Mouse (Mus musculus) neural tube, embryonic 14.5 days (tissue): ENCODE data around the gene Stra6l. TPM values are rescaled to one million over a fixed set of nuclear protein-coding genes. Genes with fewer than 3 reads are reported as not detected.

ENCODE experiments used
- ATAC-seq: fragments of 200-750 bp; cut with Nextera tagmentation; 2 replicates; pipeline ENCODE4 v1.8.0; 2017; ENCODE audit warnings: low read depth, mild to moderate bottlenecking, moderate TSS enrichment, moderate library complexity
- H3K27ac ChIP-seq: fragments of 300-500 bp; sonication (generic); 2 replicates; pipeline ENCODE4 v1.5.1; 2014; ENCODE audit warnings: low read depth, mild to moderate bottlenecking, control low read depth, low read length, moderate library complexity, mixed read lengths
- H3K27me3 ChIP-seq: fragments of 300-500 bp; sonication (generic); 2 replicates; pipeline ENCODE4 v1.6.1; 2014; ENCODE audit warnings: low read length; ENCODE audit not compliant: control insufficient read depth, insufficient read depth
- H3K36me3 ChIP-seq: fragments of 300-500 bp; sonication (generic); 2 replicates; pipeline ENCODE4 v1.6.1; 2014; ENCODE audit warnings: low read length, mixed read lengths; ENCODE audit not compliant: control insufficient read depth, insufficient read depth
- H3K4me1 ChIP-seq: fragments of 300-500 bp; sonication (generic); 2 replicates; pipeline ENCODE4 v1.6.1; 2014; ENCODE audit warnings: low read length; ENCODE audit not compliant: control insufficient read depth, insufficient read depth
- H3K4me2 ChIP-seq: fragments of 300-500 bp; sonication (generic); 2 replicates; pipeline ENCODE4 v1.6.1; 2014; ENCODE audit warnings: mild to moderate bottlenecking, low read depth, low read length, control low read depth
- H3K4me3 ChIP-seq: fragments of 300-500 bp; sonication (generic); 2 replicates; pipeline ENCODE4 v1.5.1; 2014; ENCODE audit warnings: low read depth, low read length, control low read depth, mixed read lengths
- H3K9ac ChIP-seq: fragments of 300-500 bp; sonication (generic); replicated peaks from 2 replicates; pipeline ENCODE4 v1.6.1; 2014; ENCODE audit warnings: low read depth, mild to moderate bottlenecking, control low read depth, low read length, mixed read lengths
- H3K9me3 ChIP-seq: fragments of 300-500 bp; sonication (generic); 2 replicates; pipeline ENCODE4 v1.6.1; 2016; ENCODE audit warnings: low read length; ENCODE audit not compliant: control insufficient read depth
- WGBS: fragments of 180-500 bp; shearing (Covaris S2); extraction: QIAGEN DNeasy Blood & Tissue Kit; methylation state at CpG from one replicate; pipeline ENCODE4 v1.1.7; 2014; 5-methylcytosine and 5-hydroxymethylcytosine counted together
- polyA plus RNA-seq: library from polyadenylated mRNA; unstranded; fragments of >200 nt; fragmentation: Nextera tagmentation; extraction: Ambion mirVana; gene quantifications from 2 replicates; pipeline ENCODE4 v1.2.1, GENCODE M21; 2014

Stra6l gene
- polyA plus RNA-seq, 1 experiment from 2014 or later, result 0.62 TPM

DNA sequence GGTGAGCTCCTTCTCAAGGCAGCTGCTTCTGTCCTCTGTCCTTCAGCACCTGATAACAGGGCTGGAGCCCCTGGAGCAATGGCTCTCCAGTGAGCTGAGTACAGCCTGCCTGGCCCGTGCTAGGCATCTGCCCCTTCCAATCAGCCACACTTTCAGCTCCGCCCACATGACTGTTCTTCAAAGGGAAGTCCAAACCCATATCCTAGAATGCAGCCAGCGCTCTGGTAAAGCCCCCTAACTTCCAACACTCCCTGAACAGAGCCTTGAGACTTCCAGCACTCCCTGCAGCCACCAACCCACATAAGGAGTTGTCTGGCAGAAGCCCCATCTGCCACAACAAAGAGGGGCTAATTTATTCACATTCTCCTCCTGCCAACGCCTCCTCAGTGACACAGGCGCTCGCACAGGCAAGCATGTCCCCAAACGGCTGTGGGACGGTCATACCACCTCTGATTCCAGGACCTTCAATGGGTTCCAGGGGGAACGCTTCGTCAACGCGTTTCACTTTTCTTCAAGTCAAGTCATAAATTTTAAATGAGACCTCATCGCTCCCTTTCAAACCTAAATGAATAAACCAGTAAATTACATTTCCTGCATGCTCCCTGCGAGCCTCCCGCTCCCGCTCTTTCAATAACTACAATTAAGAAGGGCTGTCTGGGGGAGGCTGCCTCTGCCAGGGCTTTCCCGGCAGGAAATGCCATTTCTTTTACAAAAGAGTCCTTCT, 29.1 kb upstream of the Stra6l start:
- 1% methylated on average over 17 of the region's 17 CpGs for WGBS
- peak overlapping the region; percentile 10; the same call in 1 of the 2 replicates for H3K4me3 ChIP-seq
- H3K36me3 ChIP-seq, result no peaks in the 10 kb centered on the region
- peak overlapping the region; percentile 84 for H3K27ac ChIP-seq
- peak overlapping the region; percentile 13 for H3K9ac ChIP-seq
- H3K9me3 ChIP-seq, result no peaks in the 10 kb centered on the region
- peaks cover 37% of the 10 kb centered on the region for H3K4me1 ChIP-seq
- peak; percentile 74 for ATAC-seq
- no peaks in the 10 kb centered on the region for H3K27me3 ChIP-seq
- peak overlapping the region; percentile 46 for H3K4me2 ChIP-seq

- no peak for ATAC-seq
- Histone ChIP-seq H3K9ac (no peak overlapping the region), H3K36me3 (no peaks in the 10 kb centered on the region), H3K27me3 (no peaks in the 10 kb centered on the region), H3K4me3 (no peak overlapping the region), H3K4me1 (peaks cover 40% of the 10 kb centered on the region), H3K4me2 (peak overlapping the region; percentile 46), H3K9me3 (no peaks in the 10 kb centered on the region), H3K27ac (peak overlapping the region; percentile 84)
- WGBS, result 36% methylated on average over 8 of the region's 8 CpGs
Measured at GRCm38 (mm10) chr4:45820074-45820830, 28.2 kb upstream of the Stra6l start.

- Histone ChIP-seq H3K4me1 (peaks cover 43% of the 10 kb centered on the region), H3K4me2 (no peak overlapping the region), H3K27ac (peak overlapping the region; percentile 66), H3K4me3 (no peak overlapping the region), H3K27me3 (peaks cover 4% of the 10 kb centered on the region; the same call in 1 of the 2 replicates), H3K9me3 (no peaks in the 10 kb centered on the region), H3K9ac (no peak overlapping the region), H3K36me3 (no peaks in the 10 kb centered on the region)
- ATAC-seq, result no peak
- WGBS, result 27% methylated on average over 3 of the region's 3 CpGs
Measured at GRCm38 (mm10) chr4:45821995-45822394, 26.5 kb upstream of the Stra6l start.

GRCm38 (mm10) chr4:45822781-45823575, 25.5 kb upstream of the Stra6l start:
- H3K9me3 ChIP-seq, result no peaks in the 10 kb centered on the region
- peaks cover 44% of the 10 kb centered on the region for H3K4me1 ChIP-seq
- H3K9ac ChIP-seq, result peak overlapping the region; percentile 60; the same call in 1 of the 2 replicates
- 13% methylated on average over 11 of the region's 11 CpGs for WGBS
- H3K36me3 ChIP-seq, result no peaks in the 10 kb centered on the region
- ATAC-seq, result no peak
- H3K4me3 ChIP-seq, result peak overlapping the region; percentile 59; the same call in 1 of the 2 replicates
- peak overlapping the region; percentile 95 for H3K27ac ChIP-seq
- H3K4me2 ChIP-seq, result peak overlapping the region; percentile 67
- H3K27me3 ChIP-seq, result peaks cover 4% of the 10 kb centered on the region; the same call in 1 of the 2 replicates

- peak; percentile 38 for ATAC-seq
- Histone ChIP-seq H3K4me1 (peaks cover 38% of the 10 kb centered on the region), H3K27me3 (peaks cover 4% of the 10 kb centered on the region; the same call in 1 of the 2 replicates), H3K4me2 (peak overlapping the region; percentile 67), H3K9ac (peak overlapping the region; percentile 60), H3K36me3 (no peaks in the 10 kb centered on the region), H3K27ac (peak overlapping the region; percentile 95), H3K9me3 (no peaks in the 10 kb centered on the region), H3K4me3 (peak overlapping the region; percentile 59)
- WGBS, result 6% methylated on average over 10 of the region's 10 CpGs
Measured at GRCm38 (mm10) chr4:45824049-45824760, 24.3 kb upstream of the Stra6l start.

DNA sequence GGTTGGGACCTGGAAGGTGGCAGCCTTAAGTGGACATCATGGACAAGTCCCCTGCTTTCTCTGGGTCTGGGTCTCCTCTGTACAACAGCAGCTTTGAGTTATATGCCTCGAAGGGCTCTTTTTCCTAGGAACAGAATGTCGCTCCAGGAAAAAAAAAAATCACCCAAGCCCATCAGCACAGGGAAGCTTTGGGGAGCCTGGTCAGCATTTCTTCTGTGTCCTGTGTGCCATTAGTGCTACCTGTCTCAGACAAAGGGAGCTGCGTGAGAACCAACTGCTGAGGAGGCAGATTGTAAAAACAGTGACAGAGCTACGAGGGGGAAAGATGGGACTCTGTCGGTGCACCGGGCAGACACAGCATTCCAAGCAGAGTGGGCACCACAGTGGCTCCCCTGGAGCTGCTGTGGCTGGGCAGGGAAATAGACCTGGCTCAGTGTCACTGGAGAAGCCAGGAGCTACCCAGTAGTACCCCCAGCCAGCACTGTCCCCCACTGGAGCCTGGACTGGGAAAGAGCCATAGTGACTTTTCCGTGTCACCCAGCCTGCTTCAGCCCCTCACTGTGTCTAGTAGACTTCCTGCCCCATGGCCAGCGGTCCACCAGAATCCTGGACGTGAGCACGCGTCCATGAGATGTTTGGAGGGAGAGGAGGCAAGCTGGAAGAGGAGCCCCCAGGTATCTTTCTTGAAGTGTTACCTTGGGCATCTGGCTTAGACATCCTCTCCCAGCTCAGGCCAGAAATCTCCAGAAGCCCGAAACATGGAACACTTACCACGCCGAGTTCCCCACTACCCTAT, 23.5 kb upstream of the Stra6l start:
- Histone ChIP-seq H3K4me3 (peak overlapping the region; percentile 59), H3K27me3 (peaks cover 4% of the 10 kb centered on the region; the same call in 1 of the 2 replicates), H3K4me2 (peak overlapping the region; percentile 67), H3K9me3 (no peaks in the 10 kb centered on the region), H3K9ac (peak overlapping the region; percentile 60), H3K4me1 (peaks cover 33% of the 10 kb centered on the region), H3K36me3 (no peaks in the 10 kb centered on the region), H3K27ac (peak overlapping the region; percentile 95)
- 23% methylated on average over 14 of the region's 14 CpGs for WGBS
- no peak for ATAC-seq

DNA sequence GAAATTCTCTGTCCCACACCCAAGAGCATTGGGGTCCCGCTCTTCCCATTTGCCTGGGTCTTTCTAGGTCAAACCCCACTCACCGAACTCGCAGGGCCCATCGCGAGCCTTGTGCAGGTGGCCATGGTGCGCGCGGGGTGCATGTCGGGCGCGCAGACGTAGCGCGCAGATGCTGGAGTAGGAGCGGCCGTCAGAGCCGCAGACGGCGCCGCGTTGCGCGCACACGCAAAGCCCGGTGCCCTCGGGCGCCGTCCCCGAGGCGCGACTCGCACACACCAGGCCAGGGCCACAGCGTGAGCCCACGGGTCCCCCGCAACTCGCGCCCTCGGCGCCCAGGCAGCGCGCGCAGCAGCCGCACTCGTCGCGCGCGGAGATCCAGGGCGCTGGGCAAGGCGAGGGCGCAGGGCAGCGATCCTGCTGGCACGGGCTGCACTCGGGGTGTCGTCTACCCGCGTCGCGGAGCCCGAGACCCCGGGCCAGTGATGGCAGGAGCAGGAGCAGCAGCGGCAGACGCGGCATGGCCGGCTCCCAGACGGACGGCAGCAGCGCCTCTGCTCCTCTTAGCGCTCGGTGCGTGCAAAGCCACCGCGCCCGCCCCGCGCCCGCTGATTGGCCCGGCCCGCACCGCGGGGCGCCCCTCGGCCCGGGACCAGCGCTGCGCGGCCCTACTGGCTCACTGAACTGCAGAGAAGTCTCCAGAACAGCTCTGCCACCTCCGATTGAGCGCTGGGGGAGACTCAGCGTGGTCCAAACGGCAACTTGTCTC, 22.0 kb upstream of the Stra6l start, which contains the start of gene Igfbpl1:
Igfbpl1 (minus strand) TSS at position 649 of the 766 bp plus-strand sequence.
- ATAC-seq, result peak; percentile 67
- H3K4me2 ChIP-seq, result peak within 1 kb of the TSS; percentile 67
- no peaks in the 10 kb centered on the region for H3K9me3 ChIP-seq
- 1% methylated on average over 75 of the region's 91 CpGs for WGBS
- peak within 1 kb of the TSS; percentile 92 for H3K27ac ChIP-seq
- peak within 1 kb of the TSS; percentile 59 for H3K4me3 ChIP-seq
- H3K27me3 ChIP-seq, result peaks cover 4% of the 10 kb centered on the region; the same call in 1 of the 2 replicates
- no peaks in the 10 kb centered on the region for H3K36me3 ChIP-seq
- H3K4me1 ChIP-seq, result peaks cover 39% of the 10 kb centered on the region
- H3K9ac ChIP-seq, result peak within 1 kb of the TSS; percentile 82
